Mouse (Mus musculus) liver, embryonic 14.5 days (tissue): ENCODE results near the gene Vamp4. TPM values are rescaled to one million over a fixed set of nuclear protein-coding genes. Genes with fewer than 3 reads are reported as not detected.

Experiments used
- ATAC-seq: fragments of 200-750 bp; cut with Nextera tagmentation; 2 replicates; pipeline ENCODE4 v1.8.0; 2017; ENCODE audit warnings: moderate number of reproducible peaks, mild to moderate bottlenecking, moderate library complexity; ENCODE audit not compliant: insufficient read depth
- DNase-seq, 3 experiments: peaks; one replicate each; pipeline ENCODE4 v3.0.0-alpha.2; 2012 to 2013; ENCODE audit warnings: low read depth in 3 of 3, low spot score in 3 of 3
- H3K27ac ChIP-seq: fragments of 300-500 bp; sonication (generic); 2 replicates; pipeline ENCODE4 v1.5.1; 2014; ENCODE audit warnings: moderate library complexity, mild to moderate bottlenecking, control low read depth, inconsistent platforms
- H3K27me3 ChIP-seq: fragments of 300-500 bp; sonication (generic); 2 replicates; pipeline ENCODE4 v1.6.1; 2014; ENCODE audit warnings: mild to moderate bottlenecking, low read length, moderate library complexity; ENCODE audit not compliant: control insufficient read depth, insufficient read depth
- H3K36me3 ChIP-seq: fragments of 300-500 bp; sonication (generic); replicated peaks from 2 replicates; pipeline ENCODE4 v1.6.1; 2014; ENCODE audit warnings: low read depth; ENCODE audit not compliant: control insufficient read depth, insufficient read depth
- H3K4me1 ChIP-seq, 2 experiments: fragments of 200-500 bp in 1 of 2; fragments of 300-500 bp in 1 of 2; sonication (generic) in 1 of 2; replicated peaks; 2 replicates each; pipeline ENCODE4 v1.6.1; 2012 to 2014; ENCODE audit warnings: antibody characterized with exemption in 1 of 2, inconsistent platforms in 1 of 2, low read length in 1 of 2; ENCODE audit not compliant: control insufficient read depth in 2 of 2, insufficient read depth in 2 of 2
- H3K4me2 ChIP-seq: fragments of 300-500 bp; sonication (generic); 2 replicates; pipeline ENCODE4 v1.6.1; 2014; ENCODE audit warnings: low read depth, mild to moderate bottlenecking, control low read depth, moderate library complexity
- H3K4me3 ChIP-seq, 2 experiments: fragments of 200-500 bp in 1 of 2; fragments of 300-500 bp in 1 of 2; sonication (generic) in 1 of 2; 2 replicates each; pipeline ENCODE4 v1.5.1; 2012 to 2014; ENCODE audit warnings: low read depth in 2 of 2, low read length in 2 of 2, mild to moderate bottlenecking in 2 of 2, control low read depth in 1 of 2, inconsistent platforms in 1 of 2, moderate library complexity in 1 of 2; ENCODE audit not compliant: insufficient read depth in 1 of 2
- H3K9ac ChIP-seq: fragments of 300-500 bp; sonication (generic); replicated peaks from 2 replicates; pipeline ENCODE4 v1.6.1; 2014; ENCODE audit warnings: mild to moderate bottlenecking, control low read depth, moderate library complexity
- H3K9me3 ChIP-seq: fragments of 300-500 bp; sonication (generic); 2 replicates; pipeline ENCODE4 v1.6.1; 2016; ENCODE audit warnings: low read length, mixed read lengths; ENCODE audit not compliant: control insufficient read depth
- CTCF ChIP-seq: IDR thresholded peaks from 2 replicates; pipeline ENCODE4 v1.5.1; 2016; ENCODE audit warnings: antibody characterized with exemption, low read depth, control low read depth
- EP300 ChIP-seq: IDR thresholded peaks from 2 replicates; pipeline ENCODE4 v1.6.1; 2016; ENCODE audit warnings: antibody characterized with exemption, low read depth
- WGBS: fragments of 180-500 bp; shearing (Covaris S2); extraction: QIAGEN DNeasy Blood & Tissue Kit; methylation state at CpG from one replicate; pipeline ENCODE4 v1.1.7; 2014; ENCODE audit not compliant: insufficient replicate concordance; 5-methylcytosine and 5-hydroxymethylcytosine counted together
- polyA plus RNA-seq, 2 experiments: library from polyadenylated mRNA; depleted of rRNA in 1 of 2; stranded (reverse) in 1 of 2; unstranded in 1 of 2; fragments of >200 nt; fragmentation: Nextera tagmentation in 1 of 2; extraction: Ambion mirVana in 1 of 2; gene quantifications; 2 replicates each; pipeline versions ENCODE4 v1.2.1 to v1.2.3; 2012 to 2014

Gene Vamp4
- polyA plus RNA-seq, 2 experiments: 5.6 to 13.5 TPM

- Histone ChIP-seq H3K4me3 (no peak overlapping the region), H3K9me3 (no peaks in the 10 kb centered on the region), H3K4me2 (no peak overlapping the region), H3K36me3 (no peaks in the 10 kb centered on the region), H3K27ac (no peak overlapping the region), H3K27me3 (peaks cover 4% of the 10 kb centered on the region; the same call in 1 of the 2 replicates), H3K9ac (no peak overlapping the region), H3K4me1 (peaks cover 0 to 4% of the 10 kb centered on the region in 2 experiments; a peak in 3 of 4 replicates)
- TF ChIP-seq CTCF (no peak), EP300 (no peak)
- DNase-seq (no peak), ATAC-seq (no peak)
- 30% methylated on average over 3 of the region's 3 CpGs for WGBS
Observed at GRCm38 (mm10) chr1:162564992-162565391, 5.3 kb upstream of the Vamp4 start.

GRCm38 (mm10) chr1:162567351-162567750 is 3.0 kb upstream of the Vamp4 start:
- DNase-seq (no peak), ATAC-seq (no peak)
- H3K27me3 ChIP-seq: peaks cover 4% of the 10 kb centered on the region; the same call in 1 of the 2 replicates
- TF ChIP-seq EP300 (no peak), CTCF (no peak)
- peaks cover 0 to 4% of the 10 kb centered on the region in 2 experiments; a peak in 3 of 4 replicates for H3K4me1 ChIP-seq
- no peak overlapping the region for H3K4me2 ChIP-seq
- no peak overlapping the region for H3K27ac ChIP-seq
- H3K9me3 ChIP-seq: no peaks in the 10 kb centered on the region
- no peaks in the 10 kb centered on the region for H3K36me3 ChIP-seq
- H3K9ac ChIP-seq: no peak overlapping the region
- no peak overlapping the region for H3K4me3 ChIP-seq
- WGBS: 59% methylated on average over 3 of the region's 3 CpGs

- ATAC-seq (peak; percentile 32), DNase-seq (no peak)
- TF ChIP-seq EP300 (no peak), CTCF (no peak)
- Histone ChIP-seq H3K4me3 (peak overlapping the region; percentile 77 to 92), H3K36me3 (no peaks in the 10 kb centered on the region; the same call in 1 of the 2 replicates), H3K4me2 (peak overlapping the region; percentile 82), H3K9ac (peak overlapping the region; percentile 74), H3K9me3 (no peaks in the 10 kb centered on the region; the same call in 1 of the 2 replicates), H3K27me3 (no peaks in the 10 kb centered on the region), H3K4me1 (peaks cover 0 to 4% of the 10 kb centered on the region in 2 experiments; a peak in 3 of 4 replicates), H3K27ac (no peak overlapping the region)
- under 1% methylated on average over 46 of the region's 46 CpGs for WGBS
Observed at GRCm38 (mm10) chr1:162570931-162571601, 751 bp downstream of the Vamp4 start.

- 87% methylated on average over 3 of the region's 3 CpGs for whole genome bisulfite sequencing
- no peak for DNase-seq
- Histone ChIP-seq H3K27ac (no peak overlapping the region), H3K4me1 (no peaks in the 10 kb centered on the region; a peak in 1 of 4 replicates), H3K4me2 (no peak overlapping the region), H3K36me3 (no peaks in the 10 kb centered on the region; the same call in 1 of the 2 replicates), H3K9ac (no peak overlapping the region), H3K4me3 (no peak overlapping the region), H3K27me3 (no peaks in the 10 kb centered on the region), H3K9me3 (no peaks in the 10 kb centered on the region; the same call in 1 of the 2 replicates)
- TF ChIP-seq CTCF: 0 out of 2 replicates have a peak, but pooled peaks have one; percentile 4
- no peak for TF ChIP-seq EP300
- ATAC-seq: no peak
Observed at GRCm38 (mm10) chr1:162575098-162575497, 4.8 kb downstream of the Vamp4 start.

- no peak overlapping the region for H3K27ac ChIP-seq
- TF ChIP-seq EP300 (no peak), CTCF (no peak)
- no peaks in the 10 kb centered on the region for H3K36me3 ChIP-seq
- H3K27me3 ChIP-seq: no peaks in the 10 kb centered on the region
- WGBS: 86% methylated on average over 2 of the region's 2 CpGs
- H3K4me3 ChIP-seq: no peak overlapping the region
- no peaks in the 10 kb centered on the region for H3K4me1 ChIP-seq
- H3K4me2 ChIP-seq: no peak overlapping the region
- ATAC-seq (no peak), DNase-seq (no peak)
- H3K9me3 ChIP-seq: no peaks in the 10 kb centered on the region
- no peak overlapping the region for H3K9ac ChIP-seq
Observed at GRCm38 (mm10) chr1:162582884-162583283, 12.6 kb downstream of the Vamp4 start.
